Mouse (Mus musculus): Measurements from ENCODE around the gene Zmynd11.

The Zmynd11 gene

GRCm38 (mm10) chr13:9712971-9713370 is 52.2 kb downstream of the Zmynd11 start:
- DNase-seq = no peak

DNA sequence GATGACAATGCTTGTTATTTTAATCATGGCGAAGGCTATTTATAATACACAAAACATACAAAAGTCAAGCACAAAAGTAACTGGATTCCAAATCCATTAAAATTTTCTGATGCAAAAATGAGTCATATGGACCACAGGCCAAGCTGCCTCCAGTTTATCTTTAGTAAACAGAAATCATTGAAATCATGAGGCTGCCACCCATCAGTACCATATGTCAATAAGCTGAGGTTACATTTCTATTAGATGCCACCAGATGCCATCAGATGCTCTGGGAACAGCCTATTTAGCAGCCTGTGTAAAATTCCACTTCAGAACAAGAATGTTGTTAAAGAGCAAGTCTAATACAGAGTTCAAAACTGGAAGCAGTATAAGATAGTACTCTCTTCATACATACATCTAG is 52.7 kb downstream of the Zmynd11 start:
- DNase-seq = no peak

DNA sequence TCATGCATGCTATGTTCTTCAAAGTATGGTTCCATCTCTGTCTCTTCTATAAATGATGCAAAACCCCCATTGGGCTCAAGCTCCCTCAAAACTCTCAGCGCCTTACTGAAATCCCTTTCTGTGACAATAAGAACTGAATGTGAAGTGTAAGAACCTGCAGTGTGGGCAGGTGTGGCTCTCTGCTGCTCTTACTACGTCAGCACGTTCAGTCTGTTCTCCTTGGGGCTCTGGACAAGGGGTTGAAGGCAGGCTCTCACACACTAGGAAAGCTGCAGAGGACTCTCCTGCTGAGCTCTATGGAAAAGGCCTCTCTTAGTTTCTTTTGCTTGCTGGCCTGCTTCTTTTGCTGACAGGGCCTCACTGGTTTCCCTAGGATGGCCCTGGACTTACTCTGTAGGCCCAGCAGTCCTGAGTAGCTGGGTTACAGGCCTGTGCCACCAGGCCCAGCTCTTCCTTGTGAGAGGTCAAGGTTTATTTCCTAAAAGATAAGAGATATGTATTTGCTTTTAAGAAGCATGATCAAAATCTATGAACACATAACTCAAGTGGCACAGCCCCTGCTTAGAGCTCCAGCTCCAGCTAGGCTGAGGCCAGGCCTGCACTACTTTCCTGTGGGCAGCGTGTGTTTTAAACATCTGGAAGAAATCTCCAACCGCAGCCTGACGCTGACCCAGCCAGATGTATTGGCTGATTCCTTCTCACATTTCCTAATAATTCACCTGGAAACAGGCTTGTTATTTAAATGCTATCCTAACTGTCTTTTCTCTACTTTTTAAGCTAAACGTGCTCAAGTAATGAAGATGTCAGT is 56.5 kb downstream of the Zmynd11 start:
- DNase-seq = no peak

- DNase-seq = no peak
Measured at GRCm38 (mm10) chr13:9706720-9707119, 58.4 kb downstream of the Zmynd11 start.

GRCm38 (mm10) chr13:9702615-9703235 is 62.4 kb downstream of the Zmynd11 start:
- DNase-seq = no peak

DNA sequence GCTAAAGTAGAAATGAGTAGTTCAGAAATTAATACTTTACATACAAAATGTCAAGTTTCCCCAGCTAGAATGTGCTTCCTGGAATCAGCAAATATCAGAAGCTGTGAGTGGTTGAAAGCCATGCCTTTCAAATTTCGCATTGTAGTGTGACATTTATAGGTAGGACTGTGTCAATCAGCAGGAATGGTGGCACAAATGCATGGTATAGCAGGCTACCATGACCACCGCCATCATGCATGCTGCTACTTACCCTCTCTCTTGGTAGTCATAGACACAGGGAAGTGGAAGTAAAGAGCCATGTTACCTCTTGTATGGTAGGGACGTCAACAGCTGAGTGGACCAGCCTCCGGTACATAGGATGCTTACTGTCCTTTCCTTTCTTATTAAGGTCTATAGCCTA is 67.8 kb downstream of the Zmynd11 start:
- no peak for DNase-seq

- DNase-seq = no peak
Measured at GRCm38 (mm10) chr13:9695809-9696208, 69.3 kb downstream of the Zmynd11 start.

DNA sequence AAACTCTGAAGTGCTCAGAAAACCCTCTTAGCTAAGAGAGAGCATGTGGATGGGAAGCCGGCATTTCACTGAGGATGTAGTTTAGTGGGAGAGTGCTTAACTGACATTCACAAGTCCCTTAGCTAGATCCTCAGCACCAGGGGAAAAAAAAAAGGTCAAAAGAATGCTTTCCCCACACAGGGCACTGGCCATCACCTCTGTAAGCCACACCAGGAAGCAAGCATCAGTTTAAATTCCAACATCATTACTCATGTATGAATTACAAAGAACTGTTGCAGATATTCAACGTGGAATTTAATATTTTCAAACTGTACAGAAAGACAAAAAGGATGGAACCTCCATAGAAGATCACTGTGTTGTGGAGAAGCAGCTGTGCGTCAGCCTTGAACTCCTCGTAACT is 69.7 kb downstream of the Zmynd11 start:
- DNase-seq = no peak

GRCm38 (mm10) chr13:9694651-9695050 is 70.5 kb downstream of the Zmynd11 start:
- DNase-seq = no peak

DNA sequence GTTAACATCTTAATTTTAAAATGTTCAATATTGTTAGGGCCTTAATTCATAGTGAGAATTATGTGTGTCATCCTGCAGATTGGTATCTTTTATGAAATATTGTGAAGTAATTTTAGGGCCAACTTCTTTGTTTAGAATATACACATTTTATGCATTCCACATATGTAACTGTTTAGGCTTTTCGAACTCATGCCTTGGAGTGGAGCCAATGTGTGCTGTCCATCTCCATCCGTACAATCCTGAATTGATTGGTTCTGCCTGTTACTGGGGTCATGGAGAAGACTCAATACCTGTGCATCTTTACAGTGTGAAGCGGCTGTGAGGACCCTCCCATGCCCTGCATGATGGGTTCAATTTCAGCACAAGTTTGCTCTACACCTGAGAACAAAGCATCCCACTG is 72.3 kb downstream of the Zmynd11 start:
- no peak for DNase-seq

GRCm38 (mm10) chr13:9689366-9689765 is 75.8 kb downstream of the Zmynd11 start:
- DNase-seq = no peak

GRCm38 (mm10) chr13:9686765-9687164 is 78.4 kb downstream of the Zmynd11 start:
- no peak for DNase-seq

DNA sequence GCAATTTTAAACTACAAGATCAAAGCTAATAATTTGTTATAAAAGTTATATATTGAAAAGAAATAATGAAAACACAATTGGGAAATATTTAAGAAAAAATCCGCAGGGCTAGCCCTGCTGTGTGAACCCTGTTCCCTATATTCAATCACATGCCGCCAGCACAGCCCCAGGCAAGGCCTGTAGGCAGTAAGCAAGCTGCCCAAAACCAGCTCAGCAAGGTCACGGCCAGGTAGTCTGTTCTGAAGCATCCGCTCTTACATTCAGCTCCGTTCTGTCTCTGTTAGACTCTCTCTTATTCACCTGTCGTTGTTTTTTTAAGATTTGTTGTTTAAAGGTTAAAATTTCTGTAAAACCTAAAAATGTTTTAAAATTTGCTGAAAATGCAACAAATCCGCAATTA is 78.9 kb downstream of the Zmynd11 start:
- DNase-seq = no peak

DNA sequence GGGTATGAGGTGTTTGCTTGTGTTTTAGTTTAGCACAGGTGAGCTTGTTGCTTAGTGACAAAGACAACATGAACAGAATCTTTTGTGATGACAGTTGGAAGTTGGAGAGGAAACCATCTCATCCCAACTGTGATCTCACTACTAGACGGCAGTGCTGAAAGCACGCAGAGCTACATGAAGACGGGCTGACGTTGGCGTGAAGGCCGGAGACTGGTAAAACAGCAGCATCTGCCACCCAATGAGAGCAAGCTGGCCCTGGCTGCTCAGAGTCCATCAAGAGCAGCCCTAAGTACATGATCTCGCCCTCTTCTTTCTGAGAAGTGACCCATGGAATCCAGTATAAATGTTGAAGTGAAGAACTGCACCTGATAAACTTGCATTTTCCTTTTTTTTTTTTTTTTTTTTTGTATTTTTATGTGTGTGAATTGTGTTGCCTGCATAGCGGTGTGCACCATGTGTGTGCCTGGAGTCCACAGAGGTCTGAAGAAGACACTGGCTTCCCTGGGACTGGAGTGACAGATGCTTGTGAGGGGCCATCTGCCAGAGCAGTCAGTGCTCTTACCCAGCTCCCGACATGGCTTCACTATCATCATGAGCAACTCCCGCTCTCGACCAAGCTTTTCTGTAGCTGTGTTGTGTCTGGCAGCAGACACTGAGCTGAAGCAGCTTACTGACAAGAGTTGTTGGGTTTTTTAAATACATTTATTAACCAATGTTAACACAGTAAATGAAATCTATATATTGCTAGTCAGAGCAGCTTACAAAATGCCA is 80.8 kb downstream of the Zmynd11 start:
- DNase-seq = no peak

DNA sequence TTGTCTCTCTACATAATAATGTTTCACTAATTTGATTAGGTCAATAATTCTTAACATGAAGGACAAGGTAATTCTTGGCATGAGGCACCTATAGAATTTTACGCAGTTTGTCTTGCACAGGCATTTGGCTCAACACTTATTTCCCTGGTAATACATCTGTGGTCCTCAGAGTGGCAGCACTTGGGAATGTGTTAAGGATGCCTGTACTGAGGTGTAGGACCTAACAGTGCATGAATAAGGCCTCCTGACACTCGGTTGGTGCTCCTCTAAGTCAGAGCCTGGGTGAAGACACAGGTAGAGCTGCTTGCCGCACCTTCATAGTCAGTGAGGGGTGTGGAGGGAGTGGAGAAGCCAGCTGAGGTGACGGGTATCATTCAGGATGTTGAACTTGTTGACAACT is 81.8 kb downstream of the Zmynd11 start:
- DNase-seq = no peak

- DNase-seq = no peak
Measured at GRCm38 (mm10) chr13:9681492-9681891, 83.6 kb downstream of the Zmynd11 start.

GRCm38 (mm10) chr13:9674126-9674525 is 91.0 kb downstream of the Zmynd11 start:
- no peak for DNase-seq

DNA sequence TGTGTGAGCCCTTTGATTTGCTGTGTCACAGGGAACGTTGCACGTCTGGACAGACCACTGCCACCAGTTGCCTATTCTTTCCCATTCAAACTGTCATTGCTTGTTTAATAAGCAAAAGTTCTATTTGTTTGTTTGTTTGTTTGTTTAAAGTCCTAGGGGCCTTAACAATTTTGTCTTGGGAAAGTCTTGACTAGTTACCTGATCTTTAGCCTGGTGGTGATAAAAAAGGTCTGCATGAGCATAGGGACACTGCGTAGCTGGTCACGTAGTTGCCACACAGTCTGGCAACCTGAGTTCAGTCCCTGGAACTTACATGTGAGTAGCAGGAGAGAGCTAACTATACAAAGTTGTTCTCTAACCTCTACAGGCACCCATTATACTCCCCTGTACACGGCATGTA is 95.9 kb downstream of the Zmynd11 start:
- no peak for DNase-seq

GRCm38 (mm10) chr13:9667954-9668496 is 97.1 kb downstream of the Zmynd11 start:
- DNase-seq = no peak

DNA sequence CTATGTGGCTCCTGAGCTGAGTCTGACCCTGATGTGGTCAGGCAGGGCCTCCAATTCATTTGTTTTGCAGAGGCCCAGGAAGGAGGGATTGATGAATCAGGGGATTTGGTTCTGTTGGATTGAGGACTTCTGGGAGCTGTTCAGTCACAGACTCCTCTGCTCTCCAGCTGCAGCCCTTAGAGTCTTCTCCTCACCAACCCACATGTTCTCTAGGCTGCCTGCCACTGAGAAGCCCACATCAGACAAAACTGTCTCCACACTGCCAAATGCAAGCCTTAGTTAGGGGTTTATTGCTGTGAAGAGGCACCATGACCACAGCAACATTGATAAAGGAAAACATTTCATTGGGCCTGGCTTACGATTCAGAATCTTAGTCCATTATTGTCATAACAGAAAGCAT is 101.5 kb downstream of the Zmynd11 start:
- no peak for DNase-seq

GRCm38 (mm10) chr13:9660711-9661110 is 104.4 kb downstream of the Zmynd11 start:
- no peak for DNase-seq

- DNase-seq = no peak
Measured at GRCm38 (mm10) chr13:9656613-9657012, 108.5 kb downstream of the Zmynd11 start.

DNA sequence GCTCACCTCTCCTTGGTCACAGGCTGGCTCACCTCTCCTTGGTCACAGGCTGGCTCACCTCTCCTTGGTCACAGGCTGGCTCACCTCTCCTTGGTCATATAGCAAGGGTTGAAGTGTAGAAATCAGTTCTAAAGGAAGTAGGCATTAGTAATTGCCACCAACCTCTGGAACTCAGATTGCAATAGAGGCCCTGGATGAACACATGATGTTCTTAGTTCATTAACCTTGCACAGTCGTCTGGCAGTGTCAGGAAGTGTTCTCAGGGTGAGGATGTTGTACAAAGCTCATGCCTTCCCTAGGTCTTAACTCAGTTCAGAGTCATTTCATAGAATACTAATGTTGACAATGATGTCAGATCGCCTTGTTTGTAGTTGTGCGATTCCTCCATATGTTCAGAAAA is 112.1 kb downstream of the Zmynd11 start:
- no peak for DNase-seq

GRCm38 (mm10) chr13:9650580-9650979 is 114.5 kb downstream of the Zmynd11 start:
- no peak for DNase-seq

Data from thymus, adult 18-20 months (tissue).